Mouse (Mus musculus) layer of hippocampus, adult 11-12 months (tissue): ENCODE results near the gene Rrp7a.
A peak's percentile ranks its signal among the peaks of the same experiment; 100 is the strongest.

ENCODE experiments used
- DNase-seq: peaks from one replicate; pipeline ENCODE4 v3.0.0; 2022; ENCODE audit warnings: low spot score

The Rrp7a gene

DNA sequence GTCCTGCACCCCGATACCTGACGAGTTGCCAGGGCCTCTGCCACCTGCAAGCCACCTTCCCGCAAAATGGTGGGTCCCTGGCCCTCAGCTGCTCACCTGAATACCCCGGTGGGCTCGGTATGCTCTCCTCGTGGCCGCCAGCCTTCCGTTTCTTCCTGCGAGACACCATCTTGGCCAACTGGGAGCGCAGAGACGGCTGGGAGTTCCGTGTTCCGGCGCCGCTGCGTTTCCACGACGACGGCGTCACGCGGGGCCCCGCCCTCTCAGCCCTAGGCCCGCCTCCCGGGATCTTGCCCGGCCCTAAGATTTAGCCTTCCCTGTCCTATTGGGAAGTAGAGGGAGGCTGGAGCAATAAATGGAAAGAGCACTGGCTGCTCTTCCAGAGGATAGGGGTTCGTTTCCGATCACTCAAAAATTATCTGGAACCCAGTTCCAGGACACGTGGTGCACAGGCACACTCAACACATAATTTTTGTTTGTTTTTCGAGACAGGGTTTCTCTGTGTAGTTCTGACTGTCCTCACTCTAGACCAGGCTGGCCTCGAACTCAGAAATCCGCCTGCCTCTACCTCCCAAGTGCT is at the start of gene Rrp7a:
Rrp7a (minus strand) TSS at position 236 of the 580 bp plus-strand sequence.
- DNase-seq, result peak; percentile 90

DNA sequence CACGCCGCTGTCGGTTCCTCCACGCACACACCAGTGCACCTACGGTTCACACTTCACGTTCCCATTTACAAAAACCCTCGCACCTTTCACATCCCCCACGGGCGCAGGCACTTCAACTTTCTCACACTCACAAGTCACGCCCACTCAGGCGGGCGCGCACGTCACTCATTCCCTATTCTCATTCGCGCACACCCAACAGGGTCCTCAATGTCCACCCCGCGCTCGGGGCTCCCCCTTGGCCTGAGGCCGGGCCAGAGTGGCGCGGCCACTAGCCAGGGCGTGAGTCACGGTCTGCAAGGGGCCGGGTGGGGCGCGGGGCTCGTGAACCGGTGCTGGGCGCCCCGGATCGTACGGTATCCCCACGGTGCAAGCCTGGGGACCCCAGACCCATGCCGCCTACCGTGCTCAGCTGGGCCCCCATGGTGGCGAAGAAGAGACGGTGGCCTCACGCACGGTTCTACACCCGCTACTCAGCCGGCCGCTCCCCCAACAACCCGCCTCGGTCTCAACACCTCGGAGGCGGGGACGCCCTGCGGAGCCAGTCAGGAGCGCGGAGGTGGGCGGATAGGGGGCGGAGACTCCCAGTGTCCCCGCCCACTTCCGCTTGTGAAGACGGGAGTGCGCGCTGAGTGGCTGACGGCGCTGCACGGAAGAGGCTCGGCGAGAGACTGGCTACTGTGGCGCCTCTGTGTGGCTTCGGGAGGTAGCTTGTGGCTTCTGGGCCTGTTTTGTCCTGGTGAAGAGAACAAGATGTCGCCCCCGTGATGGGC is 49.3 kb upstream of the Rrp7a start:
- DNase-seq, result peak; percentile 98

GRCm38 (mm10) chr15:83170956-83171659 is 48.5 kb upstream of the Rrp7a start:
- DNase-seq, result no peak

GRCm38 (mm10) chr15:83169772-83170722 is 47.4 kb upstream of the Rrp7a start:
- DNase-seq, result peak; percentile 3

- peak; percentile 4 for DNase-seq
Observed at GRCm38 (mm10) chr15:83168875-83169771, 46.5 kb upstream of the Rrp7a start.

DNA sequence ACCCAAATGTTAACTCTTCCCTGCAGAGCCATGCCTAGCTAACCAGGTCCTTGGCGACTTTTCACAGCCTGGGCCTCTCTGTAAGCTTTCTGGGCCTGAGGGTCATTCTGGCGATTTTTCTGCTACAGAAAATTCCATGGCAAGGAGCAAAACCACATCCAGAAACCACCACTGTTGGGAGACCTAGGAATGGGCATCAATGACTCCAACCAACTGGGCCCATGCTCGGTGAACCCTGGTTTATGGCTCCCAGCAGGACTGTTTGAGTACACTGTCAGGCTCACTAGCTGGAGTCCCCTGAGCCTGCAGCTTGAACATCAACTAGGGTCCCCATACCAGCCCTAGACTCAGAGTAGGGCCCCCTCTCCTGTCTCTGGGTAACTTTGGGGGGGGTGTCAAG is 45.7 kb upstream of the Rrp7a start:
- DNase-seq, result no peak

GRCm38 (mm10) chr15:83167550-83168065 is 45.0 kb upstream of the Rrp7a start:
- no peak for DNase-seq

- DNase-seq, result no peak
Observed at GRCm38 (mm10) chr15:83167126-83167525, 44.5 kb upstream of the Rrp7a start.

DNA sequence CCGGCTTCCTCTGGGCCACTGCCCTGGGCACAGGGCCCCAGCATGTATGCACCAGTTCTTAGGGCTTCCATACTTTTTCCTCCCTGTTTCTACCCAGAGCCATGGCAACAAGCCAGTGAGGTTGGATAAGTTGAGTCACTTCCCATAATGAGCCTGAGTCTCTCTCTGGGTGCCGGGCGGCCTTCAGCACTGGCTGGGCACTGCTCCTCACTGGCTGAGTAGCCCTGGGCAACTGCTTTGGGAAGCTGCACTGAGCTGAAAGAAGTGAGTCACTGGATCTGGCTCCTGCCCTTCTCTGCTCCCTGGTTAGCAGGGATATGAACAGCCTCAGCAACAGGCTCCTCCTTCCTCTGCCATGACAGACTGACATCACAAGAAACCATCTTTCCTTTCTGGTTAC is 44.0 kb upstream of the Rrp7a start:
- no peak for DNase-seq

DNA sequence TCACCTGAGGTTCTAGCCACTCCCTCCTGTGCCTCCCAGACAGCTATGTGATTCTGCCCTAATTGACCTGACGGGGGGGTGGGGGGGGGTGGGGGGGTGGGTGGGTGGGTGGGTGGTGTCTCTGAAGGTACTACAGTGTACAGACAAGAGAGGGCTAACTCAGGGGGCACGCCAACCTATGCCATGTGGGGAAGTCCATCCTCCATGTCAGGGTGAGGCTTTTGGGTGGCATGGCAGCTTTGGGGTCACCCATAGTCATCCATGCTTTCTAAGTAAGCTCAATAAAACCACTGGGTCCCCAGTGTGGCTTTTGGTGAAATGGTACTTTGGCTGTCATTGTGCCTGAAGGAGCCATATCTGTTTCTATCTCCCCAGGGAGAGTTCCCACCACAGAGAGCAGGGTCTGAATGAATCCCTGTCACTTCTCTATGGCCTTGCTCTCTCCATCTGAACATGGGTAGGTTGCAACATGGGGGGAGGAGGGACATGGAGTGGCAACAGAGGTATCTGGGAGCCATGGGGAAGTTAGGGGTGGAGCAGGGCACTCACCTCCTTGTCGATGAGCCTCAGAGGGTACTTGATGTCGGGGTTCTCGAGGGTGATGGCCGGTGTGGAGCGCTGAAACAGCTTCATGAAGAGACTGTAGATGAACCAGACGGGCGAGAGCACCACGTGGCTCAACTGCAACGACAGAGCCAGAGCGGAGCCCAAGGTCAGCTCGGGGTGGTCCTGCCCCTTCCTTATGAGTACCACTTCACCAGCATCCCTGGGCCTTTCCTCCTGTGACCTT is 43.1 kb upstream of the Rrp7a start:
- no peak for DNase-seq

- no peak for DNase-seq
Observed at GRCm38 (mm10) chr15:83164971-83165471, 42.4 kb upstream of the Rrp7a start.

GRCm38 (mm10) chr15:83162818-83163485 is 40.4 kb upstream of the Rrp7a start:
- no peak for DNase-seq

DNA sequence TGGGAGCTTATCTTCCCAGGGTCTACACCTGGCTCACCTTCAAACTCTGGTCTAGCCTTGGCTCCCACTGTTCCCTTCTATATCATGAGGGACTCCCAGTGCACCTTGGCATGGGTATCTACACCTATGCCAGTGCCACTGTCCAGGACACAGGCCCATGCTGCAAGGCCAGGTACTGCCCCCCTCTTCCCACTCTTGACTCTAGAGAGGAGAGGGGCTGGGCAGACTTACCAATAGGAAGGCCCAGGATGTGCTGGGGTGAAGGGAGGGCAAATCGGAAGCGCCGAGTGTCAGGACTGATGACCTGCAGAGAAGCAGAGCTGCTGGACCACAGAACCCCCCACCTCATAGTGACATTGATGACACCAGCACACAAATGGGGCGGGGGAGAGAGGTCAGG is 39.4 kb upstream of the Rrp7a start:
- DNase-seq, result no peak

DNA sequence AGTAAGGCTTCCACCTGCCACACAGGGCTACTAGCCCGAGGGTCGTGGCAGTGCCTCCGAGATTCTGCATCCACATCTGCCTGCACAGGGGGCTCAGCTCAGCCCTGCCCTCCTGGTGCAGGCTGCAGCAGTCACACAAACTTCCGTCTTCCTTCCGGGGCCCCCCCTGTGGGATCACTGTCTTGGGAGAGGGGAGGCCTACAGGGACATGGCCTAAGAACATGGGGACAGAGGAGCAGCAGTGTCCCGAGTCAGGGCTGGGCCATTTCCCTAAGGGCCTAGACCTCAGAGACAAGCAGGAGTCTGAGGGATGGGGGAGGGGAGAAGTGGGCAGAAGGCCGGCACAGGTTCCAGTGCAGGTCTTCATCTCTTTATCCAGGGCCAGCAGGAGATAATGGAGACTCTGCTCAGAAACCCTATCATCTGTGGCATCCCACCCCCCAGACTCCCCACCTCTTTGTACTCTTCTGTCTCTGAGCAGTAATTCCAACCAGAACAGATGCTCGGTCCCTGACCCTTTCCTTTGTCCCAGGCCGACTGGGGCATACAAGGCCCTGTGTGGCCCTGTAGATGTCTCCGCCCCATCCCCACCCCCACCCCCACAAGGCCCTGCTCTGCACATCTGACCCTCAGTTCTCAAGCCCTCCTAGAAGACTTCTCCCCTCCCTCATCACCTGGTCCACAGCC is 38.6 kb upstream of the Rrp7a start:
- DNase-seq, result no peak

DNA sequence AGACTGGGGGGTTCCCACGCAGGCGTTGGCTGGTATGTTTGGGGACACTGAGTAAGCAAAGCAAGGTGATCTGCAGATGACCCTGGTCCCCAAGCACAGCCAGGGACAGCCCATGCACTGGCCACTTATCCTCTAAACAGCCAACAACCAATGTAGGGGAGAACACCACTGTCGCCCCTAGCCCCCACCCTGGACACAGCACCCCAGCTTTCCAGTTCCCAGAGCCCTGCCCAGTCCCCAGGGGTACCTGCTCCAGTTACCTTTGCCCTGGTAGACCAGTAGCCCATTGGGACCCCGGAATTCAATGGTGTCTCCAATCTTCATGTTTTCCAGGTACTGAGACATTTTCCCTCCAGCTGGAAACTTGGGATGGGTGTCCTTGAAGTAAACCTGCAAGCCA is 38.0 kb upstream of the Rrp7a start:
- DNase-seq, result no peak

DNA sequence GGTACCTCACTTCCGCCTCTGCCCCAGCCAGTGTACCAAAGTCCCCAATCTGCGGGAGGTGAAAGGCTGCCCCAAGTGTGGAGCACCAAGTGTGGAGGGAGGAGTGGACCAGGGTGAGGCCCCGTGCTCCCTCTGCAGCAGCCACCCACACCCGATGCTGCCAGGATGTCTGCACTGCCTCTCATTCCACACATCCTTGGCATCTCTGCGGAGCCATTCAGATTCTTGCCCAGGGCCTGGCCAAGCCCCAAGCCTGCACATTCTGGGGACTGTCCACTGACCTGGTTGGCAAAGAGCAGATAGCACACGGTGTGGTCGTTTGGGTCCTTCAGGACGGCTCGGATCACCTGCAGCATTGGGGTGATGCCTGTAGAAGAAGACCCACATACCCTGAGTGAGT is 37.2 kb upstream of the Rrp7a start:
- DNase-seq, result no peak

- peak; percentile 57 for DNase-seq
Observed at GRCm38 (mm10) chr15:83158587-83159160, 36.1 kb upstream of the Rrp7a start.

- DNase-seq, result no peak
Observed at GRCm38 (mm10) chr15:83157667-83158064, 35.1 kb upstream of the Rrp7a start.
